Mouse (Mus musculus): ENCODE results near the gene Fsip1.
"Not testable (repeated sequence)": the region's sequence is repeated elsewhere in the genome, so short reads cannot be mapped to it uniquely, and the experiment has no call there.

Fsip1 gene

DNA sequence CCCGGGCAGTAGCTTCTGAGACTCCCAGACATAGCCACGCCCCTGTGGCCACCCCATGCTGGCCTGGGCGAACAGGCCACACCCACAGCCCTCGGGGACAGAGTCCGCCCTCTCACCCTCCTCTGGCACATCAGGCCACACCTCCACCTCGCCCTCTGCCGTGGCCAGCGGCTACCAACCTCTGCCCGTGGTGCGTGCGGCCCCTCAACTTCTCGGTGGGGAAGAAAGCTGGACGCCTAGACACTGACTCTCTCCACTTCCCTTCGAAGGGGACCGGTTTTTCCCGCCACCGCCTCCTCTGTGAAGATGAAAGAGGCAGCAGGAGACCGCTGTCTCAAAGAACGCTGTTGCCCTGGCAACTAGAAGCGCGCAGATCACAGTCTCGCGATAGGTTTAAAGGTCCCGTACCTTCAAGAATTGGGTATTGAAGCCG is at the start of gene Fsip1:
Gene Fsip1, minus strand, starts transcription at position 346 of the 433 bp plus-strand sequence.
- no peak for DNase-seq

DNA sequence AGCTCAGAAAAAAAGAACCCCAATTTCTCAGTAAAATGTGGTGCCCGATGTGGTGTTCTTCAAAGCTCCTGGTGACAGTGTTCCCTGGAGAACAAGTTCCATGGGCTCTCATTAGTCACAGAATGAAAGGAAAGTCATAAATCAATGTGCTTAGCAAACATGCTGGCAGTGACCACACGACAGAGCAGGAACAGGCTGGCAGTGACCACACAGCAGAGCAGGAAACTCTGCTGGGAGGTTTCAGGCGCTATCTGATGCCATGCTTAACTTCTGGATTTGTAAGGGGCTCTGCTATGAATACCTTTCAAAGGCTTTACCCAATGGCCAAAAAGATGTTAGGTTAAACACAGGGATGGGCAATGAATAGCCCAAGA is 49.7 kb upstream of the Fsip1 start:
- peak; percentile 12 for DNase-seq

DNA sequence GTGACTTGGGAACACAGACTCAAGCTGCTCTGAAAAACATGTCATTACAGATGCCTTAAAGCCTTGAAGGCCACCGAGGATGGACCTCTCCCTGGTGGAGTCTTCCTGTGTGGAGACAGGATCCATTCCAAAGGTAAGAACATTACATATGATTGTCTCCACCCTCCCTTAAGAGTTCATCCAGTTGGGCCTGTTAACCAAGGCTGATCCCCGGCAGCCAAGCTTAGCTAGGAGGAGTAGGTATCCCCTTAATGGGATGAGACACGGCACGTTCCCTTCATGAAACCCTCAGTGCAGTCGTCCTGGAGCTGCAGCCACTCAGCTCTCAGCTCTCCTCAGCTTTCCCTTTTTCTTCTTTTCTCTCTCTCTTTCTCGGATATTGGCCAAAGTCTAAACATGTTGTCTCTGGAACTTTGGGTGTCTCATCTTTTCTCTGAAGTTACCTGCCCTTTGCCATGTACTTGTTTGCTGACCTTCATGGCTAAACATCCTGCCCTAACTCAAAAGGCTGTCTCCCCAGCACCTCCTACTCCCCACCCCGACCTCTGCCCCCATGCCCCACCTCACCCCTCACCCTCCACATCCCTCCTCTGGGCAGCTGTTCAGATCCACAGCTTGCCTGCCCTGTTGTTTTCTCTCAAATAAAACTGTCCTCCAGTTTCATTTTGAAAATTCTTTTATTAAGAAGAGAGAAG is 49.2 kb upstream of the Fsip1 start:
- DNase-seq, result no peak

DNA sequence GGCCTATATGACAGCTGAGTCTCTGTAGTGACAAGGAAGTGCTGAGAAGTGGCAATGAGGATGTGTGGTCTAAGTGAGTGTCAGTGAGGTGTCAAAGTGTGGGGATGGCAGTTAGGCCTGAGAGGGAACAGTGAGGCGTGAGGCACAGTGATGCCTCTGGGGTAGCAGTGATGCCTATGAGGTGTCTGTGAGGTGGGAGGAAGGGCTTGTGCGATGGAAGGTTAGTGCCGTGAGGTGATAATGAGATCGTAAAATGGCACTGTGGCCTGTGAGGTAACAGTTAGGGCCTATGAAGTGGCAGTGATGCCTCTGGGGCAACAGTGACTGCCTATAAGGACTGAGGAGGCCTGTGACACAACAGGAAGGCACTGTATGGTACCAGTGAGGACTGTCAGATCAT is 46.7 kb upstream of the Fsip1 start:
- no peak for DNase-seq

DNA sequence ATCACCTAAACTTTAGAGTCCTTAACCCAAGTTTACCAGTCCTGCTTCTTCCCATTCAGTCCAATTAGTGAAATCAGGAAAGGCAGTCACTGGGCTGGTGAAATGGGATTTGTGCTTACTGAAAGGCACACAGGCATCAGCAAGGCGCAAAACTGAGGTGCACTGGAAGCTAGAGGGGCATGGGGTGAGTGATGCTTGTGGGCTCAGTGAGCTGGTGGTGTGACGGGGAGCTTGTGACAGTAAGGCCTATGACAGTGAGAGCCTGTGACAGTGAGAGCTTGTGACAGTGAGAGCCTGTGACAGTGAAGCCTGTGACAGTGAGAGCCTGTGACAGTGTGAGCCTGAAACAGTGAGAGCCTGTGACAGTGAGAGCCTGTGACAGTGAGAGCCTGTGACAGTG is 44.9 kb upstream of the Fsip1 start:
- no peak for DNase-seq

DNA sequence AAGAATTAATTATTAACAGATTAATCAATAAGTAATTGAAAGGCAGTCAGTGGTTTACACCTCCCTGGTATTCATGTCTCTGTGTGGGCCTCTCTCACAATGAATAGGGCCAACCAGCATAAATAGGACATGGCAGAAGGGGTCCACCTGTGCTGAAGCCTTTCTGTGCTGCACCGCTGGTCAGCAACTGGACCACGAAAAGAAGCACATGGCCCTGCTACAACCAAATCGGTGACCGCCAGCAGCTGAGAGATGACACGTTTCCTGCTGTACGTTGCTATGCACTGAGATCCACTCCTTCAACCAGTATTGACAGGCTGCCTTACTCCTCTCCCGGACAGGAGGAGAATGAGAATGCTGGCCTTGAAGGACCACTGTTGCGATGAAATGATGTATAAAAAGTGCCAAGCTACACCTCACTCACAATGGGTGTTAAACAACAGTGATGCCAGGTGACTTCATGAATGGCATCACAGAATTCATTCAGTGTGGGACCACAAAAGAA is 44.3 kb upstream of the Fsip1 start:
- DNase-seq, result no peak

DNA sequence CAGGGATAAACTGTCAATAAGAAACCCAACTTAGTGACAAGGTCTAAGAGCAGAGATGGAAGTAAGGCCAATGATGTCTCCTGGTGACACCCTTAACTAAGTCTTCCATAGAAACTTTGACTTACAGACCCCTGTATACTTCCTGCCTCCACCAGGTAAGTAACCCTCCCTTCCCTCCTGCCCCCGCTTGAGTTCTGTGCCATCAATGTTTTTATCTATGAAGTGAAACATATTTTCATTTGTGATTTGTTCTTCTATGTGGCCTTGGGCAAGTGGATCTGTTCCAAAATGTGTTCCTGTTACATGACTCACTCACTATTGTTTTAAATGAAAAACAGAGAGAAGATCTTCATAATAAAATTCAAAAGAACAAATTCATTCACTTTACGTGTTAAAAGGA is 43.2 kb upstream of the Fsip1 start:
- no peak for DNase-seq

DNA sequence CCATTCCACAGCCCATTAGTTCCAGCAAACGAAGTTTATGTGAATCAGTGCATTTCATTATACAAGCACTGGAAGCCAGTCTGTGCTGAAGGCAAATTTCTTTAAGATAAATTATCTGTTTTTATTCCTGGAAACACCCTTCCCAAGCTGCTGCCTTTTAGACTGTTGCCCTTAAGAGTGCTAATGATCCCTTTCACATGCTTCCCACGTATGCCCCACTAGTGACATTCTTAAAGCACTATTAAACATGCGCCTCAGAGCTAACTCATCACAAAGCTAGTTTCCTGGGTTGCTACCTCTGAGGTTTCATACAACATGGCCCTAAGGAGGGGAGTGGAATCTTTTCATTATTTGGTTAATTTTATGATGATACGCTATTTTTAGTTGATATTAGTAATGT is 41.8 kb upstream of the Fsip1 start:
- no peak for DNase-seq

DNA sequence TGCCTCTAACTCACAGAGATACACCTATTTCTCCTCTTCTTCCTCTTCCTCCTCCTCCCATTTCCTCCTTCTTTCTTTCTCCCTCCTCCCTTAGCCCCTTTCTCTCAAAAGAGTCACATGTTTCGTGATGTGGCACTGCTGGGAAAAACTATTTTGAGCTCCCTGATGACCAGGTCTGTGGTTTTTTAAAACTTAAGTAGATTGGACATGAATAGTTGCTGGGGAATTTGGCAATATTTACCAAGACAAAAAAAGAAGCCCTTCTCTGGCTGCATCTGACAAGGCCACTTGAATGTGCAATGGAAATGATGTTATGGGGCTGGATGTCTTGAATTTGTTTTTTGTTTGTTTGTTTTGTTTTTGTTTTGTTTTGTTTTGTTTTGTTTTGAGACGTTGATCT is 41.2 kb upstream of the Fsip1 start:
- no peak for DNase-seq

DNA sequence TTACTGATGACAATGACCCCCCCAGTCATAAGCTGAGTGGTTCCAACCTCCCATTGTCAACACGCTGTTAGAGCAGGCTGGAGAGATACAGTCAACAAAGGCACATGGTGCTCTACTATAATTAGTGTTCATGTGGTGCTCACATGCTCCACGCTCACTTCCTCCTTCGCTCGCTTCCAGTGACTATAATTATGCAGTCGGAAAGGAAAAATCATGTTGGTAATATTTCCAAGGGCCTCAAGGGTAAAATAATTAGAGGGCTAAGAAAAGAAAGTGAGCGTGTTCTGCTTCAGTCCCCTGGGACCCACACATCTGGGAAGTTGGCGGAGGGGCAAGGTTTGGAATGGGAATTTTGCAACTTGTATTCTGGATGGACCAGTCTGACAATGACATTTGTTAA is 38.7 kb upstream of the Fsip1 start:
- DNase-seq, result no peak

DNA sequence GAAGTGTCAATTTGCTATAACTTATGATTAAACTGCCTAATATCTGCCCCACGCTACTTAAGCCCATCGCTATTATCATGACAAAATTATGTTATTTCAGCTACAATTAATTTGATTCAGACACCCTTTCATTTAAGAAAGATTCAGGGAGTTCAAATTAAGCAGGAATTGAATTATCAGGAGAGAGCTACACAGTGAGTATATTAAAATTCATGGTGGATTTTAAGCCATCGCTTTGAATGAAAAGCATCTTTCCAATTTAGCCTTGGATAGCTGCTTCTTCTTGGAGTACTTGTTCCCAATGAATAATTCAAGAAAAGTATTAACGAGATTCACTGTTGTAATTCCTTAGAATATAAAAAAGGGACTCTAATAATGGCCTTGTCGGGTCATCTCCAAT is 36.8 kb upstream of the Fsip1 start:
- DNase-seq, result no peak

DNA sequence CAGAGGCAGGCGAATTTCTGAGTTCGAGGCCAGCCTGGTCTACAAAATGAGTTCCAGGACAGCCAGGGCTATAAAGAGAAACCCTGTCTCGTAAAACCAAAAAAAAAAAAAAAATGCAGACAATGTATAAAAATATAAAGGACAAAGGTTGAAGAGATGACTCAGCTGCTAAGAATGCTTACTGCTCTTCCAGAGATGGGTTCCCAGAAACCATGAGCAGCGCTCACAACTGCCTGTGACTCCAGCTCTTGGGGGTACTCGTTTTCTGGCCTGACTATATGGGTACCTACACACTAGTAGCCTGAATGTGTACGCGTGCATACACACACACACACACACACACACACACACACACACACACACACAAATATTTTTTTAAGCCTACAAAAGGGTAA is 32.3 kb upstream of the Fsip1 start:
- DNase-seq, result not testable (repeated sequence)

DNA sequence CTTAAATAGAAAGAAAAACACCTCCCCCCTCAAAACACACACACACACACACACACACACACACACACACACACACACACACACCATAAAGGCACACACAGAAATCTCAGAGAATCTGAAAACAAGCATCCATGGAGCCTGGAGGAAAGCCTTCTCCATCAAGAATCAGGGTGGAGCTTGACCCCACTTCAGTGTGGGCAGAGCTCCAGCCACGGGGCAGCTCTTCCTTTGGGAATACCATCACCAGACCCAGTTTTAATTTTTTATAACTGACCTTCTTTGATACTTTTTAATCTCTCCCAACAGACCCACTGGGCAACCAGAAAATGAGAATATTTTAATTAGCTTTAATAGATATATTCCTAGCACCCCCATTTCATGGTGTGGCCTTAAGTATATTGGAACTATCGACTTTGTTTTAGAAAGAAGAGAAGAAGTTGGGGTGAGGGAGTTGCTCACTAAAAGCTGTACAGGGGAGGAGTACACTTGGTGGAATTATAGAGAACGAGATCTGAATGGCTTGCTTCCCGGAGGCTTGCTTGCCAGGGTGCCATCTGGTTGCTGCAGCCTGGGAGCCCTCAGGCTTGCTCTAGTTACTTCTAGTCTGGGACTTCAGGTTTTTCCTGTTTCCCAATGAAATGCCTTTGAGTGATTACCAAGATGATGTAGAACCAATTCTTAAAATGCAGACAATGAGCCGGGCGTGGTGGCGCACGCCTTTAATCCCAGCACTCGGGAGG is 31.7 kb upstream of the Fsip1 start:
- no peak for DNase-seq

DNA sequence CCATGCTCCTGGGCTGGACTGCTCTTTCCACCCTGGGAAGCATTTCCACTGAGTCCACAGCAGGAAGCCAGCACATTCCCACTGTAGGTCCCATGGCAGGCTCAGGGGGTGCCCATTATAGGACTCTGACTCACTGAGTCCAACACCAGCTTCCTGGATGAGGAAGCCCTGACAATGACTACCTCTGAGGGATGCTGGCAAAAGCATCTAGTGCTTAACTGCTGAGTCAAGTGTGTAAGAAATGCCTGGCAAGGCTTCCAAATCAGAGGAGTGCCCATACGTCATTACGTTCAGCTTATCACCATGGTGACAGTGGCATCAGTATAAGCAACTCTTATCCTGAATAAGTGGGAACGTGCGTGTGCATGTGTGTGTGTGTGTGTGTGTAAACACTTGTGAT is 30.9 kb upstream of the Fsip1 start:
- no peak for DNase-seq

DNA sequence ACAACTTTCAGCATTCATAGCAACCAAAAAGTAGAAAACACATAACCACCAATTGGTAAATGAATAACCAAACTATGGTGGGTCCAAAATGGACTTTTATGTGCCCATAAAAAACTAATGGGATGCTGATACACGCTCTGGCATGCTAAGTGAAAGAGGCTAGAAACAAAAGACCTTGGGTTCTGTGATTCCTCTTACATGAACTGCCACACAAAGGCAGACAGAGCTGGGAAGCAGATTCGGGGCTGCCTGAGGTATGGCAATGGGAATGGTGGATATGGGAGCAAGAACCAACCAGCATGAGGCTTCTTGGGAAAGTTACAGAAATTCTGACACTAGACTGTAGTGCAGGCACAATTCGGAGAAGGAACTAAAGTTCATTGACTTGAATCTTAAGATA is 25.7 kb upstream of the Fsip1 start:
- no peak for DNase-seq

DNA sequence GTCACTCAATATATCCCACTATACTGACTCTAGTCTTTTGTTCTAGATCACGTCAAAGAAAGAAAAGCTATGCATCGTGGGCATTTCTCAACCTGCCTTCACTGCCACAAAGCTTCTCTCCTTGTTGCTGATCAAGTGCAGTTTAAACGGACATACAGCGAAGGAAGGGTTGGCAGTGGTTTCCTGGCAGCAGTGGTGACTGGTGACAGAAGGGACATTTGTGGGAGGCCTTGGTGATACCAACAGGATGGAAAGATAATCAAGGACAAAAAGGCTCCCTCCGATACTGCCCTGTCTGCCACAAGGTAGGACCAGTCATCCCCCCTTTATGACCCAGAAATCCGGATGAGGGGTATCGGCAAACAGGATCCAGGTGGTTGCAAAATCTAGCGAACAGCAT is 21.5 kb upstream of the Fsip1 start:
- DNase-seq, result peak; percentile 48

DNA sequence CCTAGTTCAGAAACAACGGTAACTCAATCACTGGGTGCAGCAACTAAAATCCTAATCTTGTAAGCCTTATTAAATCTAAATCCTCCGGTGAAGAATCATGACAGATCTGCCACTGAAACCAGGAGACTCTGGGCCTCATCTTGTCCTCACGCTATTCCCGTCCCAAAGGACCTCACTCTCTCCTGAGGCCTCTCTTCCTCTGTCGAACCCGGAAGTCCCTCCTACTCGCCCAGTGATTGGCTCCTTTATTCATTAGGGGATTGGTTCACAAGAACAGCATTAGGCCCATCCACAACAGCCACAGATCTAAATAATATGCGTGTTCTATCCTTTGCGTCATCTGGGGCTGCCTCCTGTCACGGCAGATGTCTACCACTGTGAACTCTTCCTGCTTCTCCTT is 14.8 kb upstream of the Fsip1 start:
- no peak for DNase-seq

DNA sequence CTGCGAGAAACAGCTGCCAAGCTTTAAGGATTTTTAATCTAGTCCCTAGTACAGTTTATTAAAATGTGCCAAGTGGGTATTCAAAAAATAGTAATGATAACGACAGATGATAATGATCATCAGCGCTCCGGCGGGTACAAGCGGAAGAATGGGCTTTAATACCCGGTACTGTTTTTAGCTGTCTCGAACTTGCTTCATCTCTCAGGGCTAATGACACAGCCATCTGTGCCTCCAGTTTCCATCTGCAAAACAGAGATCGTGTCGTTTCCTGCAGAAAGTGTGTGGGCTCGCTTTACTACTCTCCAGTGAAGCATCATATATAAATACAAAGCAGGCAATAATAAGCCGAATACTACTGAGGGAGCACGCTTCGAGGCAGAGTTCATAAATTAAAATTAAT is 13.4 kb upstream of the Fsip1 start:
- no peak for DNase-seq

DNA sequence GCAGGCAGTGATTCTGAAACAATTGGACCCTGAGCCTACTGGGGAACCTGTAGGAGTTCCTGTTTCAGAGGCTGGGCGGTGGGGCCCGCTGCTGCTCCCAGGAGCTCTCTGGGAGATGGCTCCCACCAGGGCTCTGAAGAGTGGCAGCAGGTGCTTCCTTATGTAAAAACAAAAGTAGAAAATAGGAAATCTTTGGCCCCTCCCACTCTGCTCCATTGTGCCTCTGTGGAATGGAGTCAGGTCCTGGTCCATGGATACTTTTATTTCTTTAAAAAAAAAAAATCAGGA is 7.1 kb upstream of the Fsip1 start:
- no peak for DNase-seq

DNA sequence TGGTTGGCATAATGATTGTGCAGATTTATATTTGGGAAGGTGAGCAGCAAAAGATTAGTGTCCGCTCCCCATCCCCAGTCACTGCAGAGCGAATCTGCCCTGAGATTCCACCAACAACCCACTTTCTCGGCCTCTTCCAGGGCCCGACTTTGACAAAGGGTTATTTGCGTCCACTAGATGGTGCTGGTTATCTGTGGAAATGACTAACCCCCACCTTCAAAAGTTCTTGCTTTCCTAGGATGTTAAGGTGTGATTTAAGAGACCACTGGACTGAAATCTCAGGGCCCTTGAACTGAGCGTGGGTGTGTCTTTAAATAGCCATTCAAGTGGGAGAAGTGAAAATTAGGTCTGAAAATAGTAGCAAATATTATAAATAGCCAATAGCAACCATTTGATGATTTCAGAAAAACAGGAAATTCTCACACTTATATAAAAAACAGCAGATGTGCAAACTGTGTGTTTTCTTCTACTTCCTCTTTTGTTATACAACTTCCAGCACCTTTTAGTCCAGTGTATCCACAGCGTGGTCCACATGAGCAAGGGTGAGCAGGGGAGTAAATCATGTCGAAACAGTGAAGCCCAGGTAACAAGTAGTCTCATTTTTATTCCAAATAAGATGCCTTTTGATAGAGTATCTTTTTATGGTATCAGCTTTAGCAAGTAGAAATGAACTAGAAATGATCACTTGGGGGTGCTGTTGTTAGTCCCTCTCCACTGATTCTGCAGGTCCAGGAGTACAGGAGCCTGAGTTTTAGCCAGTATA is 6.6 kb upstream of the Fsip1 start:
- peak; percentile 66 for DNase-seq

DNA sequence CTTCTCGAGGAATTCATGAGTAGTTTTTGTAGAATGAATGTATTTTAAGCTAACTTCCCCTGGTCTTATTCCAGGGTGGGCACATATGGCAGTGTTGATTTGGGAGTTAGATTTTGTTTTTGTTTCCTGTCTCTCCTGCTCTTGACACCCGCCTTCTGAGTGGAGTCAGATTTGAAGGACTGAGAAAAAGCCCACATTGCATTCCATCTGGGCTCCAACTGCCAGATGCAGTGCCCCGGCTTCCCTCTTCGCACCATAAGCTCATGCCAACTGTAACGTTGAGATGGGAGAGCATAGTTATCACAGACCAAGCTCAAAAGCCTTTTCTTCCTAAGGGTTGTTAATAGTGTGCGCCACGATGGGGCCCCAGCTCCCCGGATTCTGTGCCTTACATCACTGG is 5.9 kb upstream of the Fsip1 start:
- no peak for DNase-seq

DNA sequence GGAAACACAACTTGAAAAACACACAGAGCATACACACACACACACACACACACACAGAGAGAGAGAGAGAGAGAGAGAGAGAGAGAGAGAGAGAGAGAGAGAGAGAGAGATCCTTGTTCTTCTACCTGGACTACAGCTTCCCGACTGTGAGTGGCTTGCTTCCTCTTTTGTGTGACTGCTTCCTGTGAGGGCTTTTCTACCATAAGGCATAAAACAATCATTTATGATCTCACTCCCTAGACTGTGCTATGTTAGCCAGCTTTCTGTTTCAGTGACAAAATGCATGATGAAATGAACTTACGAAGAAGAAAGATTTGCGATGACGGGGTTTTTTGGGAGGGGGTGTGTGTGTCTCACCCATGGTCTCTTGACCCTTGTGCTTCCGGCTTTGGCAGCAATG is 3.0 kb upstream of the Fsip1 start:
- no peak for DNase-seq

DNA sequence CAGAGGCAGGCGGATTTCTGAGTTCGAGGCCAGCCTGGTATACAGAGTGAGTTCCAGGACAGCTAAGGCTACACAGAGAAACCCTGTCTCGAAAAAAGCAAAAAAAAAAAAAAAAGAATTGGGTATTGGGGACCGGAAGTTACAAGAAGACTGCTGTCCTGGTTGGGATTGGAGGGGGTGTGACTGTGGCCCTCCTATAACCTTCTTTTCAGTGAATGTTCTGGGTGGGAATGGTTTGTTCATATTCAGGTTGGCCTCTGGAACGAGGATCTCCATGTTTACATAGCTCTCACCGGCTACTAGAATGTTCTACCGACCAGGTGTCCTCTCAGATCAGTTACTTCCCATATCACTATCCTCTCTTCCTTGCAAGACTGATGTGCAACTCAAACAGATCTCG is 328 bp upstream of the Fsip1 start:
- no peak for DNase-seq

DNA sequence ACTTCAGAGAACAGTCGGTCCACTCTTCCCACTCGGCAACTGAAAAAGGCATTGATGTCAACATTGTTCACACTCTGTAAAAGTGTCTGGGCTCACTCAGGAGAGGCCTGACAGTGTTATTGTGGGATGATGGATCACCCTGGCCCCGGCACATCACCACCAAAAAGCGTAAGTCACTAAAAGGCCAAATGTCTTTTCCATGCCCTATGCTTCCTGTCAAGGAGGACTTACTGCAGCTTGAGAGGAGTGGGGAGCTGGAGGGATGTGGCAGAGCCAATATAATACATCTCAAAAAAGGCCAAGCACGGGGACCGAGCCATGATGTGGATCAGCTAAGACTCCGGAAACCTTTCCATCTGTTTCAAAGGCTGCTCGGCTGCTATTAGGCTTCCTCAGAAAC is 2.2 kb downstream of the Fsip1 start:
- DNase-seq, result no peak

Measured in cerebellum, adult 9-10 months (tissue).